19 mouse cellular contexts compared by ENCODE assay signal in the genomic region with DNA sequence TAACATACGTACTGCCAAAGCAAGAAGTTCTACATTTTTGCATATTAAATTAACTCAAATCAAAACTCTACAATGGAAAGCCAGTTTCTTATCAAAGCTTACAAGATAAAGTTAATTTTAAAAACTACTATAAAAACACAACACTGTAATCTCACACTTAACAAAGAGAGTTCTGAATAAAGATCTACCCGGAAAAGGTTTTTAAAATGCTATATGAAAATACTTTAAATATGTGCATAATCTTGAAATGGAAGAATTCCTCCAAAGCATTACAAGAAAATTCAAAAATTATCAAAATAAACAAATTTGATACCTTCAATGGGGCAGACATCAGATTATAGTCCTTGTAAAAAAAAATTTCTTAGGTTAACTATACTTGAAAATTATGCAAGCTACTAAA. TPM values are rescaled to one million over a fixed set of nuclear protein-coding genes. Genes with fewer than 3 reads are reported as not detected.
DNase-seq lines count a peak whose midpoint lies in the region; ATAC-seq and TF ChIP-seq lines count a peak whose summit lies in the region.
"Had no signal": no experiment of that assay in that cellular context is flagged by ENCODE, and none has a peak within 500 bp of the region (broad histone marks: within the 10 kb centered on the region; RNA-seq: fewer than 3 reads in every experiment).

No protein-coding gene starts in this region.

- H3K9me3 ChIP-seq in erythroblast, embryonic 14.5 days (ENCODE audit: control insufficient read depth, low read length), result no peaks in the 10 kb centered on the region
- no peaks in the 10 kb centered on the region for H3K9me3 ChIP-seq in CH12.LX (replicated peaks; ENCODE audit: low read length)
- no peaks in the 10 kb centered on the region for H3K9me3 ChIP-seq in liver, embryonic 12.5 days (replicated peaks)
- H3K9me3 ChIP-seq: intestine, embryonic 15.5 days had no signal

- dilution Hi-C loops in CH12.LX (cut with MboI; ENCODE audit: extremely low pct_ligation_motif_present, extremely low pct_unique_long_range_greater_than_20kb, low sequenced_read_pairs), result no loop called here

- TF ChIP-seq CTCF in left cerebral cortex, adult 2 months (IDR thresholded peaks at IDR 0.05), result no peak
- TF ChIP-seq CTCF in CH12.LX (conservative IDR thresholded peaks at IDR 0.05 in 1 of 2, IDR thresholded peaks at IDR 0.05 in 1 of 2; ENCODE audit: low read depth in 2 of 2, low read length in 2 of 2), result no peak

- peaks cover 30% of the 10 kb centered on the region for H3K4me1 ChIP-seq in erythroblast, embryonic 14.5 days (ENCODE audit: control insufficient read depth)
- peaks cover 15 to 36% of the 10 kb centered on the region in 2 experiments for H3K4me1 ChIP-seq in CH12.LX (ENCODE audit: control insufficient read depth in 1 of 2, insufficient read depth in 2 of 2)
- H3K4me1 ChIP-seq in liver, embryonic 12.5 days, result peaks cover 38% of the 10 kb centered on the region

- H3K9ac ChIP-seq in CH12.LX (ENCODE audit: insufficient read depth, low read depth), result peak overlapping the region; percentile 100; the same call in 1 of the 2 replicates
- H3K9ac ChIP-seq in liver, embryonic 12.5 days, result no peak overlapping the region
- H3K9ac ChIP-seq: intestine, embryonic 15.5 days had no signal

- ATAC-seq in erythroblast, adult 5-6 weeks (replicated peaks; ENCODE audit: low FRiP score, poor library complexity, severe bottlenecking), result no peak
- no peak for ATAC-seq in liver, embryonic 12.5 days
- ATAC-seq: forebrain, postnatal 0 days; intestine, embryonic 15.5 days had no signal

- H3K79me2 ChIP-seq in CH12.LX (replicated peaks; ENCODE audit: control insufficient read depth, extremely low read depth, insufficient read depth, poor library complexity, severe bottlenecking), result peaks cover 62% of the 10 kb centered on the region

- no peak for TF ChIP-seq POLR2A in CH12.LX (IDR thresholded peaks at IDR 0.05; ENCODE audit: low read depth, low read length)

- no peaks in the 10 kb centered on the region for H3K27me3 ChIP-seq in erythroblast, embryonic 14.5 days (ENCODE audit: control insufficient read depth)
- H3K27me3 ChIP-seq in CH12.LX (replicated peaks), result no peaks in the 10 kb centered on the region
- no peaks in the 10 kb centered on the region for H3K27me3 ChIP-seq in liver, embryonic 12.5 days (replicated peaks)
- H3K27me3 ChIP-seq: intestine, embryonic 15.5 days had no signal

- in situ Hi-C loops in CH12.LX (cut with MboI; ENCODE audit: low pct_ligation_motif_present, low pct_unique_long_range_greater_than_20kb, low sequenced_read_pairs), result no loop called here

- no peak for TF ChIP-seq RAD21 in CH12.LX (IDR thresholded peaks at IDR 0.05; ENCODE audit: low read depth, low read length)

- no peak overlapping the region for H3K27ac ChIP-seq in left cerebral cortex, adult 2 months
- H3K27ac ChIP-seq in CH12.LX (ENCODE audit: insufficient read depth, low read depth), result no peak overlapping the region
- no peak overlapping the region for H3K27ac ChIP-seq in liver, embryonic 12.5 days
- H3K27ac ChIP-seq: intestine, embryonic 15.5 days; kidney, postnatal 0 days had no signal

- intact Hi-C loops in left cerebral cortex, adult 2 months (cut with DNase I), result no loop called here

- TF ChIP-seq EP300 in CH12.LX (IDR thresholded peaks at IDR 0.05; ENCODE audit: low read length), result no peak

- H3K36me3 ChIP-seq in erythroblast, embryonic 14.5 days (ENCODE audit: control insufficient read depth), result peaks cover 50% of the 10 kb centered on the region
- H3K36me3 ChIP-seq in CH12.LX (replicated peaks in 1 of 2; ENCODE audit: control insufficient read depth in 1 of 2, insufficient read depth in 1 of 2, low read length in 1 of 2), result peaks cover 34 to 47% of the 10 kb centered on the region in 2 experiments
- H3K36me3 ChIP-seq in liver, embryonic 12.5 days, result peaks cover 53% of the 10 kb centered on the region

- H3K4me2 ChIP-seq in CH12.LX (ENCODE audit: insufficient read depth, low read depth, poor library complexity, severe bottlenecking), result no peak overlapping the region; the same call in 1 of the 2 replicates
- H3K4me2 ChIP-seq in liver, embryonic 12.5 days, result peak overlapping the region; percentile 75

- H3K4me3 ChIP-seq in erythroblast, embryonic 14.5 days (replicated peaks), result peak overlapping the region; percentile 98
- H3K4me3 ChIP-seq in left cerebral cortex, adult 2 months, result peak overlapping the region; percentile 100
- H3K4me3 ChIP-seq in CH12.LX (replicated peaks in 1 of 3; ENCODE audit: low read depth in 2 of 3, low read length in 2 of 3, poor library complexity in 1 of 3), result peak overlapping the region; percentile 84 to 99 (median 90)
- H3K4me3 ChIP-seq in liver, embryonic 12.5 days, result 0 out of 2 replicates have a peak overlapping the region, but pooled peaks have one; percentile 93

- DNase-seq in left cerebral cortex, adult 2 months (ENCODE audit: extremely low spot score in 1 of 2, low spot score in 2 of 2), result no peak
- DNase-seq in left cerebral cortex, adult 11 months (ENCODE audit: low spot score), result no peak
- DNase-seq in CH12.LX (ENCODE audit: extremely low read depth), result no peak
- no peak for DNase-seq in kidney, postnatal 14 days
- no peak for DNase-seq in cerebellum, adult 9-11 months
- DNase-seq: adrenal gland, adult 8-10 months; cerebellum, adult 8-10 months; embryo, embryonic 11 days; forebrain, postnatal 0 days; heart, adult 2 months; heart, postnatal 36 days; midbrain, embryonic 14.5 days; retina, postnatal 1 day; thymus, adult 18-20 months had no signal

- WGBS in liver, embryonic 12.5 days (ENCODE audit: insufficient replicate concordance), result 85% methylated on average over 2 of the region's 2 CpGs

TF ChIP-seq in CH12.LX, 34 proteins besides CTCF, POLR2A, EP300 and RAD21:
- TF ChIP-seq ZMIZ1 (IDR thresholded peaks at IDR 0.05; ENCODE audit: low read depth, low read length) (no peak), CHD1 (IDR thresholded peaks at IDR 0.05; ENCODE audit: low read depth, low read length) (peak; percentile 35; the same call in 1 of the 2 replicates)

RNA-seq across cellular contexts. Expression of a gene that starts 2.2 kb away (rescaled TPM):
- polyA plus RNA-seq in erythroblast, embryonic 14.5 days (2012), result 1.5 and 2.1 TPM in 2 replicates
- 29.8 and 38.7 TPM in 2 replicates for total RNA-seq in erythroblast, adult 5-6 weeks (2015; ENCODE audit: low replicate concordance)
- total RNA-seq in erythroblast, adult 5-6 weeks (2017; ENCODE audit: low replicate concordance), result 28.7 and 41.1 TPM in 2 replicates
- 10 to 100 TPM; 58.7 to 65.5 TPM for total RNA-seq in left cerebral cortex, adult 2 months (2021)
- total RNA-seq in CH12.LX (2012; rRNA removed) (136 and 166 TPM in 2 replicates), CH12.LX (2014; rRNA removed) (104 and 112 TPM in 2 replicates)
- polyA plus RNA-seq in CH12.LX (2012; ENCODE audit: insufficient read length, low read depth), result 74.9 and 79.8 TPM in 2 replicates
- polyA plus RNA-seq in liver, embryonic 12.5 days (2016; fragmentation: Nextera tagmentation; extraction: Ambion mirVana), result 35.6 and 36.9 TPM in 2 replicates

RNA-seq across cellular contexts. Expression of a gene that starts 37.8 kb away (rescaled TPM):
- 0.02 TPM in 1 of 2 replicates, not detected in the other for polyA plus RNA-seq in erythroblast, embryonic 14.5 days (2012)
- 0.38 and 0.84 TPM in 2 replicates for total RNA-seq in erythroblast, adult 5-6 weeks (2015; ENCODE audit: low replicate concordance)
- 0.43 and 1.1 TPM in 2 replicates for total RNA-seq in erythroblast, adult 5-6 weeks (2017; ENCODE audit: low replicate concordance)
- 10 to 100 TPM; 27.7 to 28.8 TPM for total RNA-seq in left cerebral cortex, adult 2 months (2021)
- total RNA-seq in CH12.LX (2012; rRNA removed) (5.0 and 6.4 TPM in 2 replicates), CH12.LX (2014; rRNA removed) (1.4 and 2.2 TPM in 2 replicates)
- polyA plus RNA-seq in CH12.LX (2012; ENCODE audit: insufficient read length, low read depth), result 9.7 and 9.8 TPM in 2 replicates
- polyA plus RNA-seq in liver, embryonic 12.5 days (2016; fragmentation: Nextera tagmentation; extraction: Ambion mirVana), result 5.2 and 5.3 TPM in 2 replicates
